Mouse (Mus musculus) heart, embryonic 11.5 days (tissue): Measurements from ENCODE around the gene Caskin1. TPM values are rescaled to one million over a fixed set of nuclear protein-coding genes. Genes with fewer than 3 reads are reported as not detected.
"Not testable (repeated sequence)": the region's sequence is repeated elsewhere in the genome, so short reads cannot be mapped to it uniquely, and the experiment has no call there.

Experiments
- ATAC-seq: fragments of 200-750 bp; cut with Nextera tagmentation; replicated peaks from 2 replicates; pipeline ENCODE4 v1.8.0; 2017; ENCODE audit warnings: moderate library complexity; ENCODE audit not compliant: insufficient number of reproducible peaks, low FRiP score, low TSS enrichment
- H3K27ac ChIP-seq: fragments of 300-500 bp; sonication (generic); 2 replicates; pipeline ENCODE4 v1.5.1; 2014; ENCODE audit warnings: mild to moderate bottlenecking, low read depth, low read length
- H3K27me3 ChIP-seq: fragments of 300-500 bp; sonication (generic); 2 replicates; pipeline ENCODE4 v1.6.1; 2014; ENCODE audit warnings: mild to moderate bottlenecking, low read length, mixed read lengths; ENCODE audit not compliant: control insufficient read depth, insufficient read depth
- H3K36me3 ChIP-seq: fragments of 300-500 bp; sonication (generic); 2 replicates; pipeline ENCODE4 v1.6.1; 2014; ENCODE audit warnings: mild to moderate bottlenecking, low read length, moderate library complexity, mixed read lengths; ENCODE audit not compliant: control insufficient read depth, insufficient read depth
- H3K4me1 ChIP-seq: fragments of 300-500 bp; sonication (generic); 2 replicates; pipeline ENCODE4 v1.6.1; 2014; ENCODE audit warnings: low read length; ENCODE audit not compliant: control insufficient read depth, insufficient read depth
- H3K4me2 ChIP-seq: fragments of 300-500 bp; sonication (generic); 2 replicates; pipeline ENCODE4 v1.6.1; 2014; ENCODE audit warnings: mild to moderate bottlenecking, moderate library complexity
- H3K4me3 ChIP-seq: fragments of 300-500 bp; sonication (generic); 2 replicates; pipeline ENCODE4 v1.5.1; 2014; ENCODE audit warnings: low read depth, low read length
- H3K9ac ChIP-seq: fragments of 300-500 bp; sonication (generic); 2 replicates; pipeline ENCODE4 v1.6.1; 2014; ENCODE audit warnings: mild to moderate bottlenecking, low read depth, low read length, moderate library complexity
- H3K9me3 ChIP-seq: fragments of 300-500 bp; sonication (generic); replicated peaks from 2 replicates; pipeline ENCODE4 v1.6.1; 2016; ENCODE audit warnings: low read length; ENCODE audit not compliant: control insufficient read depth
- WGBS: fragments of 180-500 bp; shearing (Covaris S2); extraction: QIAGEN DNeasy Blood & Tissue Kit; methylation state at CpG from one replicate; pipeline ENCODE4 v1.1.7; 2014; ENCODE audit not compliant: insufficient replicate concordance; 5-methylcytosine and 5-hydroxymethylcytosine counted together
- polyA plus RNA-seq: library from polyadenylated mRNA; unstranded; fragments of >200 nt; fragmentation: Nextera tagmentation; extraction: Ambion mirVana; gene quantifications from 2 replicates; pipeline ENCODE4 v1.2.1, GENCODE M21; 2014

The Caskin1 gene
- polyA plus RNA-seq, 1 experiment from 2014 or later = 0.40 TPM

- H3K4me1 ChIP-seq = peaks cover 6% of the 10 kb centered on the region; the same call in 1 of the 2 replicates
- no peak overlapping the region for H3K27ac ChIP-seq
- no peaks in the 10 kb centered on the region for H3K9me3 ChIP-seq
- no peak overlapping the region for H3K9ac ChIP-seq
- H3K27me3 ChIP-seq = no peaks in the 10 kb centered on the region
- no peak for ATAC-seq
- H3K4me2 ChIP-seq = peak overlapping the region; percentile 84; the same call in 1 of the 2 replicates
- peaks cover 10% of the 10 kb centered on the region for H3K36me3 ChIP-seq
- no peak overlapping the region for H3K4me3 ChIP-seq
- WGBS = 81% methylated on average over 2 of the region's 2 CpGs
Observed at GRCm38 (mm10) chr17:24453372-24453771, 35.0 kb upstream of the Caskin1 start.

- H3K9me3 ChIP-seq = no peaks in the 10 kb centered on the region
- peak overlapping the region; percentile 97 for H3K9ac ChIP-seq
- ATAC-seq = no peak
- peaks cover 6% of the 10 kb centered on the region for H3K36me3 ChIP-seq
- H3K27ac ChIP-seq = peak overlapping the region; percentile 98
- peak overlapping the region; percentile 84 for H3K4me2 ChIP-seq
- H3K27me3 ChIP-seq = no peaks in the 10 kb centered on the region
- peaks cover 6% of the 10 kb centered on the region; the same call in 1 of the 2 replicates for H3K4me1 ChIP-seq
- 5% methylated on average over 14 of the region's 14 CpGs for WGBS
- H3K4me3 ChIP-seq = peak overlapping the region; percentile 94
Observed at GRCm38 (mm10) chr17:24454218-24454755, 34.1 kb upstream of the Caskin1 start.

DNA sequence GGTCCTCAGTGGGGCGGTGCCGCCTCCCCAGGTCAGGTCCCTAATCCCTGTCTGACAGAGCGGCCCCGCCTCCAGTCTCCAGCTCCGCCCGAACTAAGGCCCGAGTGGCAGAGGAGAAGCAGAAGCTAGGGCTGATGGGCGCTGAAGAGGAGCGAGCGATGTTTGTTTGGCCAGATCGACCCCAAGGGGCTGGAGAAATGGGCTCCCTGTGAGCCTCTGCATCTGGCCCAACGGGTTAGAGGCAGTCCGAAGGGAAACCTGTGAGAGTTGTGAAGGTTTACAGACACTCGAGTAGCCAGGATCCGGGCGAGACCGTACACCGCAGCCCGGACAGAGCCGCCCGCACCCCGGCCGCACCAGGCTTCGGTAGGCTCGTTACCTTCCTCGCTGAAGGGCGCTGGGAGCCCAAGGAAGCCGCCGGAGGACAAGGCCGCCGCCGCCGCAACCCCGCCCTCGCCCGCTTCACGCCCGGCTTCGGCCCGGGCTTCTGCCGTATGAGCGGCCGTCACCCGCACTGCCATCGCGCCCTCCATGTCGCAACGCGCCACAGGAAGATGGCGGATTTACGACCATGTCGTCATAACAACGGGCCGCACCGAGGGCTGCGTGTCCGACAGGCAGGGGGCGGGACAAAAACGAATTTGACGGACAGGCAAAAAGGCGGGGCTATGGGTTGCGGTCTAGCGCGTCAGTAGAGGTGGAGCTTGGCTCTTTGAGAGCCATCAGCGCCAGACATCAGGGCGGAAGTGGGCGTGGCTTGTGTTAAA is 33.5 kb upstream of the Caskin1 start:
- Histone ChIP-seq H3K4me2 (peak overlapping the region; percentile 84), H3K9me3 (no peaks in the 10 kb centered on the region), H3K9ac (peak overlapping the region; percentile 97), H3K36me3 (no peaks in the 10 kb centered on the region), H3K27me3 (no peaks in the 10 kb centered on the region), H3K27ac (peak overlapping the region; percentile 98), H3K4me1 (peaks cover 6% of the 10 kb centered on the region; the same call in 1 of the 2 replicates), H3K4me3 (peak overlapping the region; percentile 94)
- ATAC-seq = peak; percentile 94
- under 1% methylated on average over 67 of the region's 67 CpGs for WGBS

GRCm38 (mm10) chr17:24455523-24456206 is 32.7 kb upstream of the Caskin1 start:
- Histone ChIP-seq H3K4me2 (peak overlapping the region; percentile 39), H3K27ac (0 out of 2 replicates have a peak overlapping the region, but pooled peaks have one; percentile 29), H3K4me3 (peak overlapping the region; percentile 94)
- WGBS = 53% methylated on average over 10 of the region's 10 CpGs
- H3K36me3 ChIP-seq, ATAC-seq, H3K9me3 ChIP-seq, H3K4me1 ChIP-seq, H3K27me3 ChIP-seq, H3K9ac ChIP-seq: not testable (repeated sequence)

- H3K9ac ChIP-seq = no peak overlapping the region
- peaks cover 10% of the 10 kb centered on the region for H3K4me1 ChIP-seq
- no peak overlapping the region for H3K4me3 ChIP-seq
- no peaks in the 10 kb centered on the region for H3K9me3 ChIP-seq
- H3K27ac ChIP-seq = no peak overlapping the region
- no peaks in the 10 kb centered on the region for H3K27me3 ChIP-seq
- H3K4me2 ChIP-seq = no peak overlapping the region
- WGBS = 67% methylated on average over 2 of the region's 2 CpGs
- no peak for ATAC-seq
- H3K36me3 ChIP-seq = no peaks in the 10 kb centered on the region
Observed at GRCm38 (mm10) chr17:24461580-24461979, 26.8 kb upstream of the Caskin1 start.

DNA sequence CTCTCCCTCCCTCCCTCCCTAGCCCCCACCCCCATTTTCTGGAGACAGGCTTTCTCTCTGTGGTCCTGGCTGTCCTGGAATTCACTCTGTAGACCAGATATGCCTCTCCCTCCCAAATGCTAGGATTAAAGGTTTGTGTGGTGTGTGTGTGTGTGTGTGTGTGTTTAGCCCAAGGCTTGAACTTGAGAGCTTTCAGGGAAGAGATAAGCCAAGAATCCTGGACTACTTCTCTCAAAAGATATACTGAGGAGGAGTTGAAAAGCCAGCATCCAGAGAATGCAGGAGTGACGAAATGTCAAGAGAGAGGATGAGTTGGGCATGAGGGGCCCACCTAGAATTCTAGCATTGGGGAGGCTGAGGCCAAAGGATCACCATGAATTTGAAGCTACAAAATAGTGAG is 25.5 kb upstream of the Caskin1 start:
- no peaks in the 10 kb centered on the region for H3K27me3 ChIP-seq
- peaks cover 10% of the 10 kb centered on the region for H3K4me1 ChIP-seq
- no peak for ATAC-seq
- no peaks in the 10 kb centered on the region for H3K36me3 ChIP-seq
- peak overlapping the region; percentile 14; the same call in 1 of the 2 replicates for H3K4me2 ChIP-seq
- H3K4me3 ChIP-seq = no peak overlapping the region
- H3K27ac ChIP-seq = no peak overlapping the region; the same call in 1 of the 2 replicates
- no peak overlapping the region for H3K9ac ChIP-seq
- H3K9me3 ChIP-seq = no peaks in the 10 kb centered on the region
- WGBS = 34% methylated on average over 1 of the region's 1 CpGs

DNA sequence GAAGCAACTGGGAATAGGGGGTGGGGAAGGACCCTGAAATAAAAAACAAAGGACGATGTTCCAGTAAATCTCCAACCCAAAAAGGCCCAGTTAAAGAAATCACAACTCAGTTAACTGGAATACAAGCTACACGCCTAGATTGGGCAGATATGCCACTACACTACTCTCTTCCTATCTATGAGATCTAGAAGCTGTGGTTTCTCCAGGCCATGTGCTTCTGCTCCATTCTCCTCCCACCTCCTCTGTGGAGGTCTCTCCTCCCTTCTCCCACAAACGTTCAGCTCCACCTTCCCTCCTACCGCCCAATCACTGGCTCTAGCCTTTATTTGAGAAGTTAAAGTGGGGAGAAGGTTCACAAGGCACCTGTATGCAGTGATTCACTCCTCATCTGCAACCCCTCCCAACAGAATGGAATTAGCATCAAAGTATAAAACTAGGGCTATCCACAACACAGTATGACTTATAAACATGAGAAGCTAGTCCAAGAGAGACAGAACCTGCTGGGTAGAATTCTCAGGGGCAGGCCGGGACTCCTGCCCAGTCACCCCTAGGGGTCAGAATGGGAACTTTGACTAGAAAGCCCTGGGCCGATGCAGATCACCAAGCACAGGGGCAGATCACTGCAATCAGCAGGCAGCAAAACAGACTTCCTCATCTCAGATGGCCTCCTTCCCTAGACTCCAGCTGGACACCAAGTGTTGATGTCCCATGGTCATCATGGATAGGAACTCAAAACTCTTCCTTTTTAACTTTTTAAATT is 24.8 kb upstream of the Caskin1 start:
- H3K27me3 ChIP-seq = no peaks in the 10 kb centered on the region
- H3K4me3 ChIP-seq = no peak overlapping the region
- 44% methylated on average over 6 of the region's 6 CpGs for WGBS

More for the DNA sequence above, 24.8 kb upstream of the Caskin1 start:
- Histone ChIP-seq H3K36me3 (no peaks in the 10 kb centered on the region), H3K27ac (peak overlapping the region; percentile 29; the same call in 1 of the 2 replicates), H3K4me2 (peak overlapping the region; percentile 14; the same call in 1 of the 2 replicates), H3K4me1 (peaks cover 10% of the 10 kb centered on the region), H3K9me3 (no peaks in the 10 kb centered on the region), H3K9ac (0 out of 2 replicates have a peak overlapping the region, but pooled peaks have one; percentile 34)
- ATAC-seq = 0 out of 2 replicates have a peak, but pooled peaks have one; percentile 35
